7 mouse cellular contexts compared by ENCODE assay signal in the genomic region with DNA sequence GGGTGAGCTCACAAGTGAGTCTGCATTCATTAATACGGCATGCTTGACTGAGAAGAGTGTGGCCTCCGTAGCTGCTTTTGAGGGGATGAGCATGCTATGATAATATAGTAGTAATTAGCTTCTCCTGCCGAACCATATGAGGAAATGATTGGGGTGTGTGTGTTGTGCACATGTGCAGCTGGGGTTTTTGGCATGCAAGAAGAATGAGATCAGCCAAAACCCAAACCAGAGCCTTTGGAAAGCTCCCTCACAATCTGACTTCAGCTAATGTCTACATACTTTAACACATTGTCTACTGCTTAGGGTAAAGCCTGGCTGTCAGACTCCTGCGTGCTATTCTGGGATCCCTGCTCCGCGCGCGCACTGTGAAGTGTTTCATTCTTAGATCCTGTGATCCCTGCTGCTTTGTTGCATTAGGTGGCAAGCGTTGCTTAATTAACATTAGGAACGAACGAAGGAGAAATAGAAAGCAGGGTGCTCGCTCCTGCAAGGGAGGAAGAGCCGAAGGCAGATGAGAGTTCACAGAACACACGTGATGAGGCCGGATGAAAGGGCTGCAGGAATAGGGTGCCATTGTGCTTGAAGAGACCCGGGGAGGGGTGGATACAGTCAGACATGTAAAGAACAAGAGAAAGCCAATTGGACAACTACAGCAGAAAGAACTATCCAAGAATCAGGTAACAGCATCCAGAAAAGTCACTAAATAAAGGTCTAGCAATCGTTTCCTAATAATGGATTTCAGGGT.
A peak's percentile ranks its signal among the peaks of the same experiment; 100 is the strongest.
DNase-seq lines count a peak whose midpoint lies in the region; ATAC-seq and TF ChIP-seq lines count a peak whose summit lies in the region.

No protein-coding gene starts in this region.

- H3K27me3 ChIP-seq in liver, adult 2 months (ENCODE audit: control insufficient read depth, insufficient read depth, low read length), result no peaks in the 10 kb centered on the region
- H3K27me3 ChIP-seq in liver, embryonic 11.5 days (replicated peaks; ENCODE audit: control insufficient read depth, insufficient read depth, low read length), result no peaks in the 10 kb centered on the region
- no peaks in the 10 kb centered on the region for H3K27me3 ChIP-seq in forebrain, embryonic 16.5 days (replicated peaks; ENCODE audit: control insufficient read depth, insufficient read depth, low read length)
- no peaks in the 10 kb centered on the region for H3K27me3 ChIP-seq in hindbrain, embryonic 13.5 days
- H3K27me3 ChIP-seq in kidney, embryonic 15.5 days, result no peaks in the 10 kb centered on the region

- no peaks in the 10 kb centered on the region for H3K36me3 ChIP-seq in liver, adult 2 months (ENCODE audit: control insufficient read depth, insufficient read depth, low read length)
- no peaks in the 10 kb centered on the region for H3K36me3 ChIP-seq in liver, embryonic 11.5 days (ENCODE audit: control insufficient read depth, insufficient read depth, low read length)
- no peaks in the 10 kb centered on the region for H3K36me3 ChIP-seq in forebrain, embryonic 16.5 days (ENCODE audit: control insufficient read depth, insufficient read depth)
- no peaks in the 10 kb centered on the region for H3K36me3 ChIP-seq in hindbrain, embryonic 13.5 days
- H3K36me3 ChIP-seq in kidney, embryonic 15.5 days, result no peaks in the 10 kb centered on the region

- no peak overlapping the region for H3K4me3 ChIP-seq in liver, adult 2 months (ENCODE audit: insufficient read depth, low read depth, low read length)
- no peak overlapping the region for H3K4me3 ChIP-seq in liver, embryonic 11.5 days (ENCODE audit: low read depth, low read length)
- H3K4me3 ChIP-seq in forebrain, embryonic 16.5 days (replicated peaks; ENCODE audit: low read length), result peak overlapping the region; percentile 22
- H3K4me3 ChIP-seq in hindbrain, embryonic 13.5 days, result no peak overlapping the region
- H3K4me3 ChIP-seq in kidney, embryonic 15.5 days (replicated peaks), result no peak overlapping the region

- ATAC-seq in liver, embryonic 11.5 days (replicated peaks; ENCODE audit: low FRiP score), result no peak
- peak; percentile 86 for ATAC-seq in forebrain, embryonic 16.5 days
- peak; percentile 44; the same call in 1 of the 2 replicates for ATAC-seq in hindbrain, embryonic 13.5 days (ENCODE audit: low FRiP score)
- ATAC-seq in kidney, embryonic 15.5 days (replicated peaks; ENCODE audit: low FRiP score), result no peak

- WGBS in liver, adult 2 months, result 83% methylated on average over 17 of the region's 17 CpGs
- WGBS in liver, embryonic 11.5 days, result 78% methylated on average over 17 of the region's 17 CpGs
- 7% methylated on average over 17 of the region's 17 CpGs for WGBS in forebrain, embryonic 16.5 days
- 40% methylated on average over 17 of the region's 17 CpGs for WGBS in hindbrain, embryonic 13.5 days
- 84% methylated on average over 17 of the region's 17 CpGs for WGBS in kidney, embryonic 15.5 days

- no peak for TF ChIP-seq CTCF in liver, adult 2 months (IDR thresholded peaks at IDR 0.05; ENCODE audit: low read depth, low read length)

- H3K27ac ChIP-seq in liver, adult 2 months (replicated peaks; ENCODE audit: insufficient read depth, low read depth, low read length), result no peak overlapping the region
- no peak overlapping the region for H3K27ac ChIP-seq in liver, embryonic 11.5 days (ENCODE audit: low read depth, low read length)
- peak overlapping the region; percentile 92 for H3K27ac ChIP-seq in forebrain, embryonic 16.5 days (ENCODE audit: low read length)
- H3K27ac ChIP-seq in hindbrain, embryonic 13.5 days, result peak overlapping the region; percentile 84
- no peak overlapping the region for H3K27ac ChIP-seq in kidney, embryonic 15.5 days

- no peak overlapping the region for H3K4me2 ChIP-seq in liver, embryonic 11.5 days
- H3K4me2 ChIP-seq in forebrain, embryonic 16.5 days (ENCODE audit: low read length), result peak overlapping the region; percentile 57
- peak overlapping the region; percentile 26 for H3K4me2 ChIP-seq in hindbrain, embryonic 13.5 days
- H3K4me2 ChIP-seq in kidney, embryonic 15.5 days, result no peak overlapping the region

- no peaks in the 10 kb centered on the region for H3K9me3 ChIP-seq in liver, embryonic 11.5 days (ENCODE audit: control insufficient read depth, low read length)
- H3K9me3 ChIP-seq in forebrain, embryonic 16.5 days (ENCODE audit: control insufficient read depth, low read length), result no peaks in the 10 kb centered on the region
- H3K9me3 ChIP-seq in hindbrain, embryonic 13.5 days, result no peaks in the 10 kb centered on the region
- no peaks in the 10 kb centered on the region for H3K9me3 ChIP-seq in kidney, embryonic 15.5 days (replicated peaks)

- peak; percentile 6 for DNase-seq in liver, adult 2 months (ENCODE audit: extremely low read depth, low read depth, low spot score)
- no peak for DNase-seq in liver, embryonic 11.5 days (ENCODE audit: low spot score)
- DNase-seq in retina, embryonic 14.5 days (ENCODE audit: low spot score), result peak; percentile 5
- no peak for DNase-seq in spleen, postnatal 10 days (ENCODE audit: low spot score in 2 of 2)

- TF ChIP-seq POLR2A in liver, adult 2 months (IDR thresholded peaks at IDR 0.05; ENCODE audit: extremely low read depth, insufficient read depth, low read length), result no peak

- no peaks in the 10 kb centered on the region for H3K4me1 ChIP-seq in liver, adult 2 months (ENCODE audit: control insufficient read depth, insufficient read depth, low read length)
- H3K4me1 ChIP-seq in liver, embryonic 11.5 days (replicated peaks; ENCODE audit: control insufficient read depth, insufficient read depth, low read length), result no peaks in the 10 kb centered on the region; the same call in 1 of the 2 replicates
- H3K4me1 ChIP-seq in forebrain, embryonic 16.5 days (replicated peaks; ENCODE audit: control insufficient read depth, insufficient read depth, low read length), result peaks cover 36% of the 10 kb centered on the region
- H3K4me1 ChIP-seq in hindbrain, embryonic 13.5 days (replicated peaks), result peaks cover 55% of the 10 kb centered on the region
- 0 out of 2 replicates have a peak, but pooled peaks cover 2% of the 10 kb centered on the region for H3K4me1 ChIP-seq in kidney, embryonic 15.5 days

- H3K9ac ChIP-seq in liver, adult 2 months (ENCODE audit: low read depth, low read length), result no peak overlapping the region
- no peak overlapping the region for H3K9ac ChIP-seq in liver, embryonic 11.5 days (ENCODE audit: low read depth, low read length)
- H3K9ac ChIP-seq in forebrain, embryonic 16.5 days (replicated peaks; ENCODE audit: low read depth, low read length), result peak overlapping the region; percentile 31
- H3K9ac ChIP-seq in hindbrain, embryonic 13.5 days, result 0 out of 2 replicates have a peak overlapping the region, but pooled peaks have one; percentile 2
- H3K9ac ChIP-seq in kidney, embryonic 15.5 days, result no peak overlapping the region

- H3K79me2 ChIP-seq in liver, adult 2 months (ENCODE audit: control insufficient read depth, insufficient read depth, low read length), result no peaks in the 10 kb centered on the region

Comparison
In these comparisons a context has a peak if more than half of its experiments do, and no peak if none do; other contexts are left out.
1. DNase-seq: peak in liver, adult 2 months (single experiment) and retina, embryonic 14.5 days (single experiment); none in liver, embryonic 11.5 days (single experiment) and spleen, postnatal 10 days (0 of 2).
2. H3K27ac ChIP-seq: peak in forebrain, embryonic 16.5 days (single experiment) and hindbrain, embryonic 13.5 days (single experiment); none in liver, adult 2 months (single experiment), liver, embryonic 11.5 days (single experiment) and kidney, embryonic 15.5 days (single experiment).
3. H3K9ac ChIP-seq: peak in forebrain, embryonic 16.5 days (single experiment) and hindbrain, embryonic 13.5 days (single experiment); none in liver, adult 2 months (single experiment), liver, embryonic 11.5 days (single experiment) and kidney, embryonic 15.5 days (single experiment).
4. ATAC-seq: peak in forebrain, embryonic 16.5 days (single experiment) and hindbrain, embryonic 13.5 days (single experiment); none in liver, embryonic 11.5 days (single experiment) and kidney, embryonic 15.5 days (single experiment).
5. H3K4me2 ChIP-seq: peak in forebrain, embryonic 16.5 days (single experiment) and hindbrain, embryonic 13.5 days (single experiment); none in liver, embryonic 11.5 days (single experiment) and kidney, embryonic 15.5 days (single experiment).